Mouse (Mus musculus) left cerebral cortex, adult 18-20 months (tissue): ENCODE results near the gene Hist1h3f. TPM values are rescaled to one million over a fixed set of nuclear protein-coding genes. Genes with fewer than 3 reads are reported as not detected.
"Not testable (repeated sequence)": the region's sequence is repeated elsewhere in the genome, so short reads cannot be mapped to it uniquely, and the experiment has no call there.

Source experiments
- DNase-seq, 2 experiments: peaks; one replicate each; pipeline ENCODE4 v3.0.0; 2021 to 2022; ENCODE audit warnings: low spot score in 2 of 2, mixed read lengths in 1 of 2
- total RNA-seq, 2 experiments: library from RNA; stranded (reverse); gene quantifications; 2 replicates each; pipeline ENCODE4 v1.2.3; 2021

The Hist1h3f gene
- total RNA-seq, 2 experiments from 2014 or later = 16.3 to 17.0 TPM

- DNase-seq = no peak
These were observed 7.6 kb upstream of the Hist1h3f start for GRCm38 (mm10) chr13:23536076-23536822.

GRCm38 (mm10) chr13:23537006-23537710 is 6.7 kb upstream of the Hist1h3f start:
- DNase-seq = no peak

- DNase-seq = no peak
These were observed 5.6 kb upstream of the Hist1h3f start for GRCm38 (mm10) chr13:23538249-23538648.

GRCm38 (mm10) chr13:23539821-23540220 is 4.0 kb upstream of the Hist1h3f start:
- DNase-seq = not testable (repeated sequence)

- no peak for DNase-seq
These were observed 2.4 kb upstream of the Hist1h3f start for GRCm38 (mm10) chr13:23541497-23541896.

GRCm38 (mm10) chr13:23542225-23542980 is 1.4 kb upstream of the Hist1h3f start:
- not testable (repeated sequence) for DNase-seq

GRCm38 (mm10) chr13:23542999-23543607 is 749 bp upstream of the Hist1h3f start, which contains the start of gene Hist1h2bh:
Gene Hist1h2bh, minus strand, starts transcription at chr13:23543392.
- DNase-seq = peak in 1 of 2 experiments; percentile 69

GRCm38 (mm10) chr13:23544787-23545120 is 902 bp downstream of the Hist1h3f start:
- DNase-seq = not testable (repeated sequence)

- DNase-seq = no peak
These were observed 2.8 kb downstream of the Hist1h3f start for GRCm38 (mm10) chr13:23546694-23547093.

- no peak for DNase-seq
These were observed 6.9 kb downstream of the Hist1h3f start for GRCm38 (mm10) chr13:23550761-23551145.

- peak; percentile 83 to 94 for DNase-seq
These were observed 7.4 kb downstream of the Hist1h3f start, which contains the start of gene Hist1h4f for GRCm38 (mm10) chr13:23551146-23551834. Gene Hist1h4f, minus strand, starts transcription at chr13:23551648.

- DNase-seq = no peak
These were observed 8.4 kb downstream of the Hist1h3f start for GRCm38 (mm10) chr13:23551931-23552914.

GRCm38 (mm10) chr13:23552962-23553361 is 9.1 kb downstream of the Hist1h3f start, which contains the start of gene Hist1h1d:
Gene Hist1h1d, plus strand, starts transcription at chr13:23553262.
- no peak for DNase-seq

GRCm38 (mm10) chr13:23554393-23554792 is 10.5 kb downstream of the Hist1h3f start:
- no peak for DNase-seq

GRCm38 (mm10) chr13:23554925-23555838 is 11.3 kb downstream of the Hist1h3f start:
- peak; percentile 69 to 84 for DNase-seq

GRCm38 (mm10) chr13:23555839-23556416 is 12.1 kb downstream of the Hist1h3f start:
- peak; percentile 47 to 64 for DNase-seq

- no peak for DNase-seq
These were observed 13.1 kb downstream of the Hist1h3f start for GRCm38 (mm10) chr13:23556906-23557305.

GRCm38 (mm10) chr13:23560699-23561098 is 16.8 kb downstream of the Hist1h3f start:
- DNase-seq = not testable (repeated sequence)
